Mouse (Mus musculus) stomach, embryonic 14.5 days (tissue): ENCODE results near the gene Gm5901. TPM values are rescaled to one million over a fixed set of nuclear protein-coding genes. Genes with fewer than 3 reads are reported as not detected.
"Not testable (repeated sequence)": the region's sequence is repeated elsewhere in the genome, so short reads cannot be mapped to it uniquely, and the experiment has no call there.

Experiments used
- ATAC-seq: fragments of 200-750 bp; cut with Nextera tagmentation; 2 replicates; pipeline ENCODE4 v1.8.0; 2017; ENCODE audit warnings: low read depth, moderate TSS enrichment; ENCODE audit not compliant: insufficient number of reproducible peaks, insufficient read depth, low FRiP score
- H3K27ac ChIP-seq: fragments of 300-500 bp; sonication (generic); 2 replicates; pipeline ENCODE4 v1.5.1; 2014; ENCODE audit warnings: mild to moderate bottlenecking, low read length, moderate library complexity, mixed read lengths
- H3K27me3 ChIP-seq: fragments of 300-500 bp; sonication (generic); 2 replicates; pipeline ENCODE4 v1.6.1; 2014; ENCODE audit warnings: low read length, control low read depth, mixed read lengths; ENCODE audit not compliant: control insufficient read depth, insufficient read depth
- H3K36me3 ChIP-seq: fragments of 300-500 bp; sonication (generic); 2 replicates; pipeline ENCODE4 v1.6.1; 2014; ENCODE audit warnings: mild to moderate bottlenecking, control low read depth, low read length, moderate library complexity, mixed read lengths; ENCODE audit not compliant: control insufficient read depth, insufficient read depth
- H3K4me1 ChIP-seq: fragments of 300-500 bp; sonication (generic); 2 replicates; pipeline ENCODE4 v1.6.1; 2014; ENCODE audit warnings: low read length, control low read depth, mixed read lengths; ENCODE audit not compliant: control insufficient read depth, insufficient read depth
- H3K4me2 ChIP-seq: fragments of 300-500 bp; sonication (generic); replicated peaks from 2 replicates; pipeline ENCODE4 v1.6.1; 2014; ENCODE audit warnings: low read depth, low read length, control low read depth
- H3K4me3 ChIP-seq: fragments of 300-500 bp; sonication (generic); 2 replicates; pipeline ENCODE4 v1.5.1; 2014; ENCODE audit warnings: low read depth, low read length, control low read depth
- H3K9ac ChIP-seq: fragments of 300-500 bp; sonication (generic); replicated peaks from 2 replicates; pipeline ENCODE4 v1.6.1; 2014; ENCODE audit warnings: low read depth, mild to moderate bottlenecking, control low read depth, low read length, moderate library complexity, mixed read lengths
- H3K9me3 ChIP-seq: fragments of 300-500 bp; sonication (generic); 2 replicates; pipeline ENCODE4 v1.6.1; 2016; ENCODE audit warnings: low read depth, low read length, control low read depth; ENCODE audit not compliant: control insufficient read depth
- WGBS: fragments of 180-500 bp; shearing (Covaris S2); extraction: QIAGEN DNeasy Blood & Tissue Kit; methylation state at CpG from one replicate; pipeline ENCODE4 v1.1.7; 2014; 5-methylcytosine and 5-hydroxymethylcytosine counted together
- polyA plus RNA-seq: library from polyadenylated mRNA; unstranded; fragments of >200 nt; fragmentation: Nextera tagmentation; extraction: Ambion mirVana; gene quantifications from 2 replicates; pipeline ENCODE4 v1.2.1, GENCODE M21; 2014

Gm5901 gene
- polyA plus RNA-seq, 1 experiment from 2014 or later, result not detected

DNA sequence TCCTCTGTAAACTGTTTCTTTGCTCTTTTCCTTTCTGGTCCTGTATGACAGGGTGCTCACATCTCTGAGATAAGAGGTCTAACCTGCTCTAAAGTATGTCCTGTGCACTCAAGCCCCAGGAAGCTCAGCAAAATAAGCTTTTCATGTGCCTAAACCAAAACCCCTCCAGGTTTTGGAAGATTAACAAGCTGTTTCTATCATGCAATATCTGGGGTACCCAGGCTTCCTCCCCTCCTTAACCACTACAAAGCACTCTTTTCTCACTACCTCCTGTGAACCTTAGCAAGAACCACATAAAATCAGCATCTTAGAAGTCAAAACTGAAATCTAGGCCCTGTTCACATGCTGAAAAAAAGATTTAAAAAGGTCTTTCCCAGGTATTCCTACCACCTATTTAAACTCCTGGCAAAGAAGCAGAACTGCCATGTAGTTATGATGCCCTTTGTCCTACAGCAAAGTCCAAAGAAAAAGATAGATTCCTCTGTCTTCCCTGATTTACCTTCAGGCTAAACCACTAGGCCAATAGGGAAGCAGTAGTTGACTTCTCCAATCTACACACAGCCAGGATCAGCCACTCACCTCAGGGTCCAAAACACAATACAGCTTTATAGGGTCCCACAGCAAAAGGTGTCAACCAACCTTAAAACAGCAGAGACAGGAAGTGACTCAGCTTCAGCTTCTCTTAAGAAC lies 20.4 kb downstream of the Gm5901 start:
- Histone ChIP-seq H3K4me3 (no peak overlapping the region), H3K36me3 (peaks cover 4% of the 10 kb centered on the region; the same call in 1 of the 2 replicates), H3K4me2 (no peak overlapping the region), H3K27ac (no peak overlapping the region), H3K9ac (no peak overlapping the region), H3K27me3 (no peaks in the 10 kb centered on the region), H3K9me3 (no peaks in the 10 kb centered on the region), H3K4me1 (peaks cover 8% of the 10 kb centered on the region; the same call in 1 of the 2 replicates)
- no peak for ATAC-seq

DNA sequence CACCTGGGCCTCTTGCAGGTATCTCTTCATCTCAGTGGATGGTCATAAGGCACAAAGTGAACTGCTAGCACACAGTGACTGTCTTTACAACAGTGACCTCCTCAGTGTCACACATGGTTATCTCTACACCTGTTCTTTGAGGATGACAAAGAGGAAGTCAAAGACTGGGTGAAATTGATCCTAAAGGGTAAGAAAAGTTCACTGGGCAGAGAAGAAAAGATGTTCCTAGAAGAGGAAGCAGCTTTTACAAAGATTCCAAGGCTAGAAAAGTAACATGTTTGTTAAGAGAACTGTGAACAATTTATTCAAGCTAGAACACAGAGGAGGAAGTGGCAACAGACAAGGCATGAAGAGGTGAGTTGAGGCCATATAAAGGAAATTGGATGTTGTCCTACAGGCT lies 21.3 kb downstream of the Gm5901 start:
- Histone ChIP-seq H3K27me3 (no peaks in the 10 kb centered on the region), H3K4me3 (no peak overlapping the region), H3K4me2 (no peak overlapping the region), H3K27ac (no peak overlapping the region), H3K9me3 (no peaks in the 10 kb centered on the region), H3K36me3 (peaks cover 2% of the 10 kb centered on the region; the same call in 1 of the 2 replicates), H3K4me1 (peaks cover 8% of the 10 kb centered on the region; the same call in 1 of the 2 replicates), H3K9ac (no peak overlapping the region)
- no peak for ATAC-seq

GRCm38 (mm10) chr7:105399058-105399934 lies 24.5 kb downstream of the Gm5901 start:
- WGBS, result under 1% methylated on average over 25 of the region's 25 CpGs
- peak overlapping the region; percentile 83 for H3K9ac ChIP-seq
- peak overlapping the region; percentile 61 for H3K27ac ChIP-seq
- no peak for ATAC-seq
- no peaks in the 10 kb centered on the region for H3K9me3 ChIP-seq
- no peaks in the 10 kb centered on the region for H3K27me3 ChIP-seq
- no peaks in the 10 kb centered on the region for H3K36me3 ChIP-seq
- peak overlapping the region; percentile 78 for H3K4me3 ChIP-seq
- H3K4me1 ChIP-seq, result peaks cover 8% of the 10 kb centered on the region; the same call in 1 of the 2 replicates
- H3K4me2 ChIP-seq, result peak overlapping the region; percentile 74

- ATAC-seq, result peak; percentile 99
- Histone ChIP-seq H3K27ac (peak within 1 kb of the TSS; percentile 74), H3K4me3 (peak within 1 kb of the TSS; percentile 78), H3K27me3 (no peaks in the 10 kb centered on the region), H3K4me1 (peaks cover 8% of the 10 kb centered on the region; the same call in 1 of the 2 replicates), H3K4me2 (peak within 1 kb of the TSS; percentile 74), H3K36me3 (no peaks in the 10 kb centered on the region), H3K9ac (peak within 1 kb of the TSS; percentile 83), H3K9me3 (no peaks in the 10 kb centered on the region)
- under 1% methylated on average over 55 of the region's 55 CpGs for WGBS
Observed at GRCm38 (mm10) chr7:105399935-105400624, 25.2 kb downstream of the Gm5901 start, which contains the start of gene Fam160a2. Gene Fam160a2 (minus strand): TSS chr7:105400054.

GRCm38 (mm10) chr7:105404268-105404667 lies 29.4 kb downstream of the Gm5901 start, which contains the start of gene Cnga4:
Gene Cnga4 (plus strand): TSS chr7:105404568.
- Histone ChIP-seq H3K9ac (no peak within 1 kb of the TSS), H3K4me1 (no peaks in the 10 kb centered on the region; the same call in 1 of the 2 replicates), H3K4me2 (no peak within 1 kb of the TSS), H3K9me3 (no peaks in the 10 kb centered on the region), H3K4me3 (no peak within 1 kb of the TSS), H3K27ac (no peak within 1 kb of the TSS), H3K27me3 (no peaks in the 10 kb centered on the region), H3K36me3 (no peaks in the 10 kb centered on the region)
- ATAC-seq, result no peak
- 62% methylated on average over 5 of the region's 5 CpGs for WGBS

- no peak overlapping the region for H3K4me2 ChIP-seq
- no peaks in the 10 kb centered on the region for H3K9me3 ChIP-seq
Observed at GRCm38 (mm10) chr7:105406322-105406721, 31.5 kb downstream of the Gm5901 start.

GRCm38 (mm10) chr7:105411874-105412632 lies 37.2 kb downstream of the Gm5901 start:
- H3K4me2 ChIP-seq, H3K9ac ChIP-seq, H3K4me1 ChIP-seq, H3K9me3 ChIP-seq, H3K27me3 ChIP-seq, H3K4me3 ChIP-seq, H3K27ac ChIP-seq, H3K36me3 ChIP-seq: not testable (repeated sequence)
- 51% methylated on average over 8 of the region's 8 CpGs for WGBS
- 0 out of 2 replicates have a peak, but pooled peaks have one; percentile 56 for ATAC-seq

More at GRCm38 (mm10) chr7:105406322-105406721, 31.5 kb downstream of the Gm5901 start:
- no peak for ATAC-seq
- no peak overlapping the region for H3K27ac ChIP-seq
- no peaks in the 10 kb centered on the region for H3K36me3 ChIP-seq
- H3K4me3 ChIP-seq, result no peak overlapping the region
- H3K4me1 ChIP-seq, result no peaks in the 10 kb centered on the region
- no peaks in the 10 kb centered on the region for H3K27me3 ChIP-seq
- H3K9ac ChIP-seq, result no peak overlapping the region
- 73% methylated on average over 1 of the region's 1 CpGs for WGBS
